Mouse (Mus musculus) neural tube, embryonic 11.5 days (tissue): ENCODE measurements around the gene Map4k3. TPM values are rescaled to one million over a fixed set of nuclear protein-coding genes. Genes with fewer than 3 reads are reported as not detected.
A peak's percentile ranks its signal among the peaks of the same experiment; 100 is the strongest.

Experiments used
- ATAC-seq: fragments of 200-750 bp; cut with Nextera tagmentation; 2 replicates; pipeline ENCODE4 v1.8.0; 2017; ENCODE audit warnings: moderate number of reproducible peaks, mild to moderate bottlenecking, moderate TSS enrichment, moderate library complexity; ENCODE audit not compliant: insufficient read depth, low FRiP score, low TSS enrichment
- DNase-seq: peaks from one replicate; pipeline ENCODE4 v3.0.0-alpha.2; 2015; ENCODE audit warnings: low spot score
- H3K27ac ChIP-seq: fragments of 300-500 bp; sonication (generic); 2 replicates; pipeline ENCODE4 v1.5.1; 2014; ENCODE audit warnings: low read depth, mild to moderate bottlenecking, low read length
- H3K27me3 ChIP-seq: fragments of 300-500 bp; sonication (generic); 2 replicates; pipeline ENCODE4 v1.6.1; 2014; ENCODE audit warnings: mild to moderate bottlenecking, low read length, mixed read lengths; ENCODE audit not compliant: control insufficient read depth, insufficient read depth
- H3K36me3 ChIP-seq: fragments of 300-500 bp; sonication (generic); 2 replicates; pipeline ENCODE4 v1.6.1; 2014; ENCODE audit warnings: mild to moderate bottlenecking, low read length, moderate library complexity, mixed read lengths; ENCODE audit not compliant: control insufficient read depth, insufficient read depth
- H3K4me1 ChIP-seq: fragments of 300-500 bp; sonication (generic); 2 replicates; pipeline ENCODE4 v1.6.1; 2014; ENCODE audit warnings: low read length, mixed read lengths; ENCODE audit not compliant: control insufficient read depth, insufficient read depth
- H3K4me2 ChIP-seq: fragments of 300-500 bp; sonication (generic); 2 replicates; pipeline ENCODE4 v1.6.1; 2014; ENCODE audit warnings: low read depth, mild to moderate bottlenecking, moderate library complexity
- H3K4me3 ChIP-seq: fragments of 300-500 bp; sonication (generic); 2 replicates; pipeline ENCODE4 v1.5.1; 2014; ENCODE audit warnings: low read depth, low read length
- H3K9ac ChIP-seq: fragments of 300-500 bp; sonication (generic); 2 replicates; pipeline ENCODE4 v1.6.1; 2014; ENCODE audit warnings: mild to moderate bottlenecking, low read length
- H3K9me3 ChIP-seq: fragments of 300-500 bp; sonication (generic); 2 replicates; pipeline ENCODE4 v1.6.1; 2016; ENCODE audit warnings: low read length; ENCODE audit not compliant: control insufficient read depth
- WGBS: fragments of 180-500 bp; shearing (Covaris S2); extraction: QIAGEN DNeasy Blood & Tissue Kit; methylation state at CpG from one replicate; pipeline ENCODE4 v1.1.7; 2014; 5-methylcytosine and 5-hydroxymethylcytosine counted together
- polyA plus RNA-seq: library from polyadenylated mRNA; unstranded; fragments of >200 nt; fragmentation: Nextera tagmentation; extraction: Ambion mirVana; gene quantifications from 2 replicates; pipeline ENCODE4 v1.2.1, GENCODE M21; 2014

The Map4k3 gene
- polyA plus RNA-seq, 1 experiment from 2014 or later = 31.8 TPM

DNA sequence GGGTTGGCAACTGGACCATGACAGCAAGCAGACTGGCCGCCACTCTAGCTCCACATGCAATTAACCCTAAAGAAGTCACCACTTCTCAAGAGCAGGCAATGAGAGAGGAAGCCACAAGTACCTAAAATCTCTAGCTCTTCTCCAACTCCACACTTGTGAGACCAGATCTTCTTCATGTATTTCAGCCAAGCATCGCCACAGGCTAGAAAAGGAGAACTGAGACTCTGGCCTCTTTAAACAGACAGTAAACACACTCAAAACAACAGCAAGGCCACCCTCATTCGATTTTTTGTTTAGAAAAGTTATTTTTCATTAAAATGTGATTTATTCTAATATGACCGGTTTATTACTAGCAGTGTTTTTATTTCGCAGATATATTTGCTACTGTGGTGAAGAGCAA is 9.0 kb downstream of the Map4k3 start:
- H3K27ac ChIP-seq = no peak overlapping the region
- no peak overlapping the region for H3K4me2 ChIP-seq
- ATAC-seq (no peak), DNase-seq (no peak)
- H3K4me3 ChIP-seq = no peak overlapping the region
- no peaks in the 10 kb centered on the region for H3K27me3 ChIP-seq
- H3K9me3 ChIP-seq = no peaks in the 10 kb centered on the region
- no peak overlapping the region for H3K9ac ChIP-seq
- no peaks in the 10 kb centered on the region for H3K4me1 ChIP-seq
- WGBS = 89% methylated on average over 5 of the region's 5 CpGs
- no peaks in the 10 kb centered on the region for H3K36me3 ChIP-seq

DNA sequence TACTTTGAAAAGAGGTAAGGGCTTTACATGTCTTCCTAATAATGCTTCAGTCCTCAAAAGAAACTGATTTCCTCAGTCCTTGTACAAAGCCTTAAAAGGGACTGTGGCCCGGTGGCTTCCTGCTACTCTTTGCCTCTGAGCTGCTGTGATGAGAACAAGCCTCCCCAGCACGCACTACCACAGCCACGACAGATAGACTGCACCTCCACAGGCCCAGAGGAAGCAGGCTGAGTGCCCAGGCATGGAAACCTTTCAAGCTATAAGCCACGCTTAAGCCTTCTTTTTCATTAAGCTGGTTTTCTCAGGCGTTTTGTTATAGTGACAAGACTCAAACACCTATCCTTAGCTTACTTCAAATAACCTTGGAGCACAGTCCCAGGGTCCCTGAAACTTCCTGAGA is 10.0 kb downstream of the Map4k3 start:
- 86% methylated on average over 5 of the region's 5 CpGs for WGBS
- Histone ChIP-seq H3K27me3 (no peaks in the 10 kb centered on the region), H3K36me3 (no peaks in the 10 kb centered on the region), H3K4me1 (no peaks in the 10 kb centered on the region), H3K27ac (no peak overlapping the region), H3K4me3 (no peak overlapping the region), H3K9me3 (no peaks in the 10 kb centered on the region), H3K4me2 (no peak overlapping the region), H3K9ac (no peak overlapping the region)
- DNase-seq = no peak
- ATAC-seq = no peak

DNA sequence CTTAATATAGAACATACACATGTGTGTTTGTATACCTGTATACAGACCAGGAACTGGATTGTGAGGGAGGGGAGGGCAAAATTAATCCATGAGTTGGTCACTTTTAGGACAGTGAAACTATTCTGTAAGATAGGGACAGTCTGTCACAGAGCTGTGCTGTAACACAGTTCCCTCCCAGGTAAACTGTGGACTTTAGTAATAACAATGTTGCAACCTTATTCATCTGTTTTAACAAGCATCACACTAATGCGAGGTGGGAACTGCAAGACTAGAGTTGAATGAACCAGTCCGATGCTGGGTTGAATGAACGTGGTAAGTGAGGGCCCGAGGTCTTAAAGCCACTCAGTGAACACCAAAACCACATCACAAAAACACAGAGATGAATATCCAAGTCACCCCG is 14.7 kb downstream of the Map4k3 start:
- H3K4me2 ChIP-seq = no peak overlapping the region
- DNase-seq = no peak

DNA sequence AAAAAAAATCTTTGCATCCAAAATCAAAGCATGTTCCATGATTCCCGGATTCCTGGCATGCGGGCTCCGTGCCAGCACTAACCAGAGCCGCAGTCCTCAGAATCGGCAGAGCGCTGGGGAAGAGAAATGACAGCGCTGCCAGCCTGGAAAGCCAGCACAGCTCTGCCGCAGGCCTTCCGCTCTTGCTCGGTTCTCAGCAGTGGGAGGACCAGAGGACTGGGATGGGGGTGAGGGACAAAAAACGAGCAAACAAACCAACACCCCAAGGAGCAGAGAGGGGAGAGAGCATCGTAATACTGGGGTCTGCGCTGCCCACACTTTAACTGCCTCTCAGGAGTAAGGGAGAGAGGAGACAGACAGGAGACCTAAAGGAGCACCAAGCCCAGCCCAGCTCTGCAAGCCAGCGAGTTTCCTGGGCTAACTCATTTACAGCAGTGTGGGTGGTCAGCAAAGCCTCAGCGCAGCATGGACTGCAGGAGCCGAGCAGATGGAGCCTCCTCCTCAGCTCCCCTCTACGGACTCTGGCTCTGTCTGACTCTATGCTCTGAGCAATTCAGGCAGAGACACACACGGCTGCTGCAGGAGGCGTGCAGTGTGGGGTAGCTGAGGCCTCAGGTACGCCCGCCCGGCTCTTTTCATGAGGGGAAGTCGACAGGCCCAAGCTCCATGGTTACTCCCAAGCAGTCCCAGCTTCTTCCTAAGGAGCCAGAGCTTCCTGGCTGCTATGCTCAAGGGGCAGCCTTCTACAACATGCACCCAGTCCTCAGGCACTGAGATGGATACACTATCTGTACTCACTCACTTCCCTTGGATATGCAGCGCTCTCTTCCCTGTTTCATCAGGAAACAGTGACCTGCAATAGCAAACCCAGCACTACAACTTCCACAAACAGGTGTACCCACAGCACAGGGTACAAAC is 18.1 kb downstream of the Map4k3 start:
- H3K4me2 ChIP-seq = peak overlapping the region; percentile 19; the same call in 1 of the 2 replicates
- 28% methylated on average over 24 of the region's 24 CpGs for WGBS
- peak; percentile 56 for DNase-seq
- 0 out of 2 replicates have a peak overlapping the region, but pooled peaks have one; percentile 15 for H3K27ac ChIP-seq
- H3K9me3 ChIP-seq = no peaks in the 10 kb centered on the region
- no peaks in the 10 kb centered on the region for H3K27me3 ChIP-seq
- H3K36me3 ChIP-seq = no peaks in the 10 kb centered on the region
- H3K4me3 ChIP-seq = no peak overlapping the region
- ATAC-seq = peak; percentile 61; the same call in 1 of the 2 replicates
- H3K4me1 ChIP-seq = peaks cover 10% of the 10 kb centered on the region
- no peak overlapping the region for H3K9ac ChIP-seq

More for the DNA sequence above, 14.7 kb downstream of the Map4k3 start:
- Histone ChIP-seq H3K4me3 (no peak overlapping the region), H3K9ac (no peak overlapping the region), H3K27me3 (no peaks in the 10 kb centered on the region), H3K4me1 (peaks cover 10% of the 10 kb centered on the region), H3K9me3 (no peaks in the 10 kb centered on the region), H3K36me3 (no peaks in the 10 kb centered on the region), H3K27ac (no peak overlapping the region)
- WGBS = 96% methylated on average over 5 of the region's 5 CpGs
- no peak for ATAC-seq

DNA sequence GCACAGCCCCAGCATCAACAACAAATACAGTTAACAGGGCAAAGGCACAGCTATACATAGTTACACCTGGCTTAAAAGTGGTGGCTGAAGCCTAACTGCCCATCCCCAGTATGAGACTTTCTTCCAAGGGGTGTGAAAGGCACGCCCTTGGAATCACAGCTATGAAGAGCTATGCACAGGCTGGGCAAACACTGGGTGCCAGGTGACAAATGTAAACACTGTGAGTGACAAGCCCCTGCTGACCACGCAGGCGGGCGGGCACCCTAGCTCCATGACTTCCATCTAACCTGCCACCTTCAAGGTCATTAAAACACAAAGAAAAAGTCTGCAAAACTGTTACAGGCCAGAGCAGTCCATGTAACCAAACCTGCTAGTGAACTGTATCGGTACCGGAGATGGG is 19.5 kb downstream of the Map4k3 start:
- no peak overlapping the region for H3K4me2 ChIP-seq
- no peak overlapping the region for H3K9ac ChIP-seq
- no peaks in the 10 kb centered on the region for H3K36me3 ChIP-seq
- H3K4me1 ChIP-seq = peaks cover 10% of the 10 kb centered on the region
- H3K27me3 ChIP-seq = no peaks in the 10 kb centered on the region
- no peak overlapping the region for H3K4me3 ChIP-seq
- ATAC-seq (no peak), DNase-seq (no peak)
- 72% methylated on average over 6 of the region's 6 CpGs for WGBS
- H3K27ac ChIP-seq = no peak overlapping the region
- H3K9me3 ChIP-seq = no peaks in the 10 kb centered on the region

DNA sequence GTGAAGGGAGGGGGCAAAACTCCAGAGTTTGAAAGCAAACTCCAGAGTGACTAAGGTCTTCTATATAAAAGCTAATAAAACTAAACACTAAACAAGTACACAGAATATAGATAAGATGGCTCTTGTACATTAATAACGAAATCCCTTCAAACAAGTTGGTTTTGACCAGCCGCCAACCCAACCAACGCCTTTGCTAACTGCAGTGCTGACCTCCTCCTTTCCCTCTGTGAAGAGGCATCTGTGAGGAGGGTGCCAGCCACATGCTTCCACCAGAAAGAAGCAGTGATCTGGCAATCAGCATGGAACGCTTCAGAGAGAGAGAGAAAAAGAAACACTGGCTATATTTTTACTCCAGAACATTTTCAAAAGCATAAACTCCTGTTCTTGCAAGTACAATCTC is 21.1 kb downstream of the Map4k3 start:
- H3K27ac ChIP-seq = no peak overlapping the region
- DNase-seq (no peak), ATAC-seq (no peak)
- H3K4me1 ChIP-seq = peaks cover 10% of the 10 kb centered on the region
- H3K9ac ChIP-seq = no peak overlapping the region
- no peaks in the 10 kb centered on the region for H3K36me3 ChIP-seq
- no peaks in the 10 kb centered on the region for H3K27me3 ChIP-seq
- no peak overlapping the region for H3K4me3 ChIP-seq
- H3K9me3 ChIP-seq = no peaks in the 10 kb centered on the region
- H3K4me2 ChIP-seq = no peak overlapping the region
- WGBS = 80% methylated on average over 4 of the region's 4 CpGs

DNA sequence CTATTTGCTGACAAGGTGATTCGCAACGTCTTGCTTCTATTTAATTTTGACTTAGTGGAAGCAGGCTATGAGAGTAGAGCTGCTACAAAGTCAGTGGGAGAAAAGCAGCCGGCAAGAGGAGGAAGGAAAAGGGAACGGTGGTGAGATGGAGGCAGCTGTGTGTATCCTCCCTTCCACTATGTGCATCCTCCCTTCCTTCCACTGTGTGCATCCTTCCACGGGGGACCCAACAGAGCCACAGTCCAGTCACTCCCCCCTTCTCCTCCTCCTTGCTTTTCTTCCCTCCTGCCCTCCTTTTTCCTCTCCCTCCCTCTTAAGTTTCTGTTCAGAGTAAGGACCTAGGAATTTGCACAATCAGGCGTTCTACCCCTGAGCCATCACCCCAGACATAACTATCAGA is 21.7 kb downstream of the Map4k3 start:
- H3K27me3 ChIP-seq = no peaks in the 10 kb centered on the region
- no peaks in the 10 kb centered on the region for H3K36me3 ChIP-seq
- 85% methylated on average over 6 of the region's 6 CpGs for WGBS
- H3K9ac ChIP-seq = no peak overlapping the region
- H3K9me3 ChIP-seq = no peaks in the 10 kb centered on the region
- ATAC-seq (no peak), DNase-seq (no peak)
- H3K4me3 ChIP-seq = no peak overlapping the region
- peaks cover 12% of the 10 kb centered on the region for H3K4me1 ChIP-seq
- no peak overlapping the region for H3K4me2 ChIP-seq
- H3K27ac ChIP-seq = no peak overlapping the region

DNA sequence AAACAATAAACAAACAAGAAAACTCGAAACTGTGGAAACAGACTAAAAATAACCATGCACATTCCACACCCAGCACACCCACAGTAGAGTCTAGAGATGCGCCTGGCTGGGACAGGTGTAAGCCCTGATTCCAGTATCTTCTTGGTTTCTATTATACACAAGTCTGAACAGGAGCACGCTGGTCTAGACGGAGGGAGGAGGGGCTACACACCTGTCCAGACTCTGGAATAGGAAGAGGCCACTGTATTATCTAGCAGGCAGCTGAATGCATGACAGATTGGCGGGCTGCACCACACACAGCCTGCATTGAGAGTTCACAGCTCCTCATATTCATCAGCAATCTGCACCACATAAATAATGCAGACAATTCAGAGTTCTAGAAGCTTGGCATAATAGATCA is 26.6 kb downstream of the Map4k3 start:
- no peak overlapping the region for H3K4me3 ChIP-seq
- ATAC-seq (no peak), DNase-seq (no peak)
- no peaks in the 10 kb centered on the region for H3K27me3 ChIP-seq
- WGBS = 73% methylated on average over 5 of the region's 5 CpGs
- H3K4me1 ChIP-seq = peaks cover 8% of the 10 kb centered on the region; the same call in 1 of the 2 replicates
- H3K27ac ChIP-seq = no peak overlapping the region
- no peaks in the 10 kb centered on the region for H3K9me3 ChIP-seq
- H3K9ac ChIP-seq = no peak overlapping the region
- no peaks in the 10 kb centered on the region for H3K36me3 ChIP-seq
- no peak overlapping the region for H3K4me2 ChIP-seq

DNA sequence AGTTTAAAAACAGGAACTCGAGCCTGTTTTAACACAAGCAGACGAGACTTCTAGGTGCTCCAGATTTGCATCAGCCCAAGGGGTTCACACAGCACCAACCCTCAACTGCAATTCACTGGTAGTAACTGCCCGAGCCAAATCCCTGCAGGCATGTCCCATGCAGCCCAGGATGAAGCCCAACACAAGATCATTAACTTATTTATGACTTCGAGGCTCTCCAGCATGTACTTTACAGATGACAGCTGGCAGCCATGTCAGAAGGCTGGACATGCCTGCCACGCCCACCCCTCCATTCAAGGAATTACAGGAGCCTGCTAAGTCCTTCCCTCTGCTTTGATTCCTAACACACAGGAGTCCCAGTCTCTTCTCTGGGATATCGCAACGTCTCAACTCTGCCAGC is 29.4 kb downstream of the Map4k3 start:
- Histone ChIP-seq H3K4me1 (peaks cover 9% of the 10 kb centered on the region; the same call in 1 of the 2 replicates), H3K9me3 (no peaks in the 10 kb centered on the region), H3K4me2 (no peak overlapping the region), H3K27ac (no peak overlapping the region), H3K9ac (no peak overlapping the region), H3K4me3 (no peak overlapping the region), H3K36me3 (no peaks in the 10 kb centered on the region), H3K27me3 (no peaks in the 10 kb centered on the region)
- DNase-seq (no peak), ATAC-seq (no peak)
- 63% methylated on average over 7 of the region's 7 CpGs for WGBS
